Mouse (Mus musculus) limb, embryonic 14.5 days (tissue): Measurements from ENCODE around the gene Fggy. TPM values are rescaled to one million over a fixed set of nuclear protein-coding genes. Genes with fewer than 3 reads are reported as not detected.

ENCODE experiments used
- ATAC-seq: fragments of 200-750 bp; cut with Nextera tagmentation; 2 replicates; pipeline ENCODE4 v1.8.0; 2017; ENCODE audit warnings: low read depth, moderate number of reproducible peaks, moderate TSS enrichment; ENCODE audit not compliant: low FRiP score
- DNase-seq: peaks from one replicate; pipeline ENCODE4 v3.0.0-alpha.2; 2015; ENCODE audit warnings: low spot score
- H3K27ac ChIP-seq: fragments of 300-500 bp; sonication (generic); replicated peaks from 2 replicates; pipeline ENCODE4 v1.5.1; 2014; ENCODE audit warnings: low read depth, mild to moderate bottlenecking, low read length, moderate library complexity, mixed read lengths
- H3K27me3 ChIP-seq: fragments of 300-500 bp; sonication (generic); 2 replicates; pipeline ENCODE4 v1.6.1; 2014; ENCODE audit warnings: low read length, mixed read lengths; ENCODE audit not compliant: control insufficient read depth, insufficient read depth
- H3K36me3 ChIP-seq: fragments of 300-500 bp; sonication (generic); 2 replicates; pipeline ENCODE4 v1.6.1; 2014; ENCODE audit warnings: mild to moderate bottlenecking, low read length, moderate library complexity, mixed read lengths; ENCODE audit not compliant: control insufficient read depth, insufficient read depth
- H3K4me1 ChIP-seq: fragments of 300-500 bp; sonication (generic); 2 replicates; pipeline ENCODE4 v1.6.1; 2014; ENCODE audit warnings: antibody characterized with exemption, low read length, mixed read lengths; ENCODE audit not compliant: control insufficient read depth, insufficient read depth
- H3K4me2 ChIP-seq: fragments of 300-500 bp; sonication (generic); replicated peaks from 2 replicates; pipeline ENCODE4 v1.6.1; 2014; ENCODE audit warnings: low read depth, mild to moderate bottlenecking, low read length, moderate library complexity; ENCODE audit not compliant: severe bottlenecking
- H3K4me3 ChIP-seq: fragments of 300-500 bp; sonication (generic); replicated peaks from 2 replicates; pipeline ENCODE4 v1.5.1; 2014; ENCODE audit warnings: low read length
- H3K9ac ChIP-seq: fragments of 300-500 bp; sonication (generic); 2 replicates; pipeline ENCODE4 v1.6.1; 2014; ENCODE audit warnings: mild to moderate bottlenecking, low read depth, low read length, moderate library complexity; ENCODE audit not compliant: severe bottlenecking
- H3K9me3 ChIP-seq: fragments of 300-500 bp; sonication (generic); 2 replicates; pipeline ENCODE4 v1.6.1; 2016; ENCODE audit warnings: low read length; ENCODE audit not compliant: control insufficient read depth
- POLR2A ChIP-seq: fragments of 200-500 bp; IDR thresholded peaks from 2 replicates; pipeline ENCODE4 v1.8.0; 2012; ENCODE audit warnings: inconsistent platforms, mild to moderate bottlenecking, moderate library complexity, borderline replicate concordance; ENCODE audit not compliant: insufficient read depth, insufficient read length; ENCODE audit errors: extremely low read depth
- WGBS: fragments of 180-500 bp; shearing (Covaris S2); extraction: QIAGEN DNeasy Blood & Tissue Kit; methylation state at CpG from one replicate; pipeline ENCODE4 v1.1.7; 2014; 5-methylcytosine and 5-hydroxymethylcytosine counted together
- polyA plus RNA-seq, 2 experiments: library from polyadenylated mRNA; depleted of rRNA in 1 of 2; stranded (reverse) in 1 of 2; unstranded in 1 of 2; fragments of >200 nt; fragmentation: Nextera tagmentation in 1 of 2; extraction: Ambion mirVana in 1 of 2; gene quantifications; 2 replicates each; pipeline versions ENCODE4 v1.2.1 to v1.2.3; 2012 to 2014

Fggy gene
- polyA plus RNA-seq (2012; rRNA removed) (5.1 and 5.7 TPM in 2 replicates), polyA plus RNA-seq (2014; fragmentation: Nextera tagmentation; extraction: Ambion mirVana) (7.8 and 10.9 TPM in 2 replicates)

- Histone ChIP-seq H3K4me3 (peak within 1 kb of the TSS; percentile 24), H3K27me3 (no peaks in the 10 kb centered on the region), H3K9ac (peak within 1 kb of the TSS; percentile 44), H3K4me2 (peak within 1 kb of the TSS; percentile 56), H3K9me3 (no peaks in the 10 kb centered on the region), H3K27ac (peak within 1 kb of the TSS; percentile 68), H3K36me3 (no peaks in the 10 kb centered on the region), H3K4me1 (peaks cover 16% of the 10 kb centered on the region)
- WGBS = 28% methylated on average over 12 of the region's 12 CpGs
- ATAC-seq (peak; percentile 100), DNase-seq (peak; percentile 98)
- TF ChIP-seq POLR2A = peak; percentile 25; the same call in 1 of the 2 replicates
These were observed at the start of gene Fggy for GRCm38 (mm10) chr4:95557333-95557956. Gene Fggy (plus strand): TSS chr4:95557507.

GRCm38 (mm10) chr4:95507946-95508311 is 49.4 kb upstream of the Fggy start:
- Histone ChIP-seq H3K4me3 (no peak overlapping the region), H3K9me3 (no peaks in the 10 kb centered on the region), H3K27me3 (no peaks in the 10 kb centered on the region), H3K4me2 (no peak overlapping the region), H3K9ac (no peak overlapping the region), H3K27ac (no peak overlapping the region), H3K4me1 (peaks cover 13% of the 10 kb centered on the region), H3K36me3 (no peaks in the 10 kb centered on the region)
- ATAC-seq (no peak), DNase-seq (no peak)
- WGBS = 76% methylated on average over 4 of the region's 4 CpGs
- TF ChIP-seq POLR2A = no peak

DNA sequence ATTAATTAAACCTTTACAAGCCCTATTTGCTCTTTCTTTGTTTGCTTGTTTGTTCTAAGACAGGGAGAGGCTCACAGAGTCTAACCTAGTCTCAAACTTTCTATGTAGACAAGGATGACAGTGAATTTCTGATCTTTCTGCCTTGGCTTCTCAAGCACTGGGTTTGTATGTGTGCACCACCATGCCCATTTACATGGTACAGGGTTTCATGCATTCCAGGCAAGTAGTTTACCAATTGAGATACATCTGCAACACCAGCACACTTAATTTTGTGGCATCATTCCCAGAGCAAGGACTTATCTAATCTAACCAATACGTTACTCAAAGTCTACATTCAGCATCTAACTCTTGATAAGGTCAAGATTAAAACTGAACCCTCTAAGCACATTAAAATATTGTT is 38.9 kb upstream of the Fggy start:
- WGBS = 86% methylated on average over 1 of the region's 1 CpGs
- no peak overlapping the region for H3K4me3 ChIP-seq
- H3K9me3 ChIP-seq = no peaks in the 10 kb centered on the region
- ATAC-seq = no peak
- H3K4me1 ChIP-seq = no peaks in the 10 kb centered on the region
- H3K27me3 ChIP-seq = no peaks in the 10 kb centered on the region
- DNase-seq = no peak
- H3K9ac ChIP-seq = no peak overlapping the region
- no peak overlapping the region for H3K27ac ChIP-seq
- no peak overlapping the region for H3K4me2 ChIP-seq
- no peak for TF ChIP-seq POLR2A
- no peaks in the 10 kb centered on the region for H3K36me3 ChIP-seq

DNA sequence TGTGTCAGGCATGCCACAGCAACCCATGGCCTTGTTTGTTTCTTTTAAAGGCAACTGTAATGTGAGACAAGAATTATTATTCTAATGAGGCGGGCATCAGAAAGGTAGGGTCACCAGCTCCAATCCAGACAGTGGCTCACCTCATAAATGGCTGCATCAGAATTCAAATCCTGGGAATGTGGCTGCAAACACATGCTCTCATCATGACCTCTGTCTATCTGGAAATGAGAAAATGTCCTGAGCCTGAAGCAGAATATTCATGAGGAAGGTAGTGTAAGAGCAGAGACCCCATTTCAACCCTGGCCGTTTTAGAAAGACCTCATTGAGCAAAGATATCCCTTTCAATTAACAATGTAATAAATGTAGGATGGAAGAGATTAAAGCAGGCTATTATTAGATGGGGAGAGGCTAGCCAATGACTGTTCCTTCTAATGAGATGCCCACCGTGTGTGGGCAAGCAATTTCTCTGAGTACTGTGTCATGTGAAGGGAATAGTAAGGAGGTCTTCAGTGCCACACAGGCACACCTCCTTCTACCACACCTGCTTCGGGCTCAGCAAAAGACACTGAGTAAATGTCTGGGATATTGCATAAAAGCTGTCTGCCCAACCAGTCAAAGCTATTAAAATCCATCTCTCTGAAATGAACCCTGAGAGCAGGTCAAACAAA is 37.2 kb upstream of the Fggy start:
- TF ChIP-seq POLR2A = no peak
- no peaks in the 10 kb centered on the region for H3K27me3 ChIP-seq
- no peaks in the 10 kb centered on the region for H3K9me3 ChIP-seq
- H3K4me2 ChIP-seq = no peak overlapping the region
- no peak overlapping the region for H3K27ac ChIP-seq
- no peaks in the 10 kb centered on the region for H3K36me3 ChIP-seq
- ATAC-seq (no peak), DNase-seq (no peak)
- no peaks in the 10 kb centered on the region for H3K4me1 ChIP-seq
- no peak overlapping the region for H3K4me3 ChIP-seq
- WGBS = 53% methylated on average over 4 of the region's 4 CpGs
- no peak overlapping the region for H3K9ac ChIP-seq

- H3K27me3 ChIP-seq = no peaks in the 10 kb centered on the region
- no peak for ATAC-seq
- TF ChIP-seq POLR2A = no peak
- no peaks in the 10 kb centered on the region for H3K4me1 ChIP-seq
- no peak overlapping the region for H3K9ac ChIP-seq
- H3K4me2 ChIP-seq = no peak overlapping the region
- H3K4me3 ChIP-seq = no peak overlapping the region
- no peak for DNase-seq
- H3K36me3 ChIP-seq = no peaks in the 10 kb centered on the region
- 40% methylated on average over 2 of the region's 2 CpGs for WGBS
- no peak overlapping the region for H3K27ac ChIP-seq
- no peaks in the 10 kb centered on the region for H3K9me3 ChIP-seq
These were observed 36.7 kb upstream of the Fggy start for GRCm38 (mm10) chr4:95520643-95521032.
